Mouse (Mus musculus) hindbrain, embryonic 15.5 days (tissue): ENCODE measurements around the gene Zbtb1. TPM values are rescaled to one million over a fixed set of nuclear protein-coding genes. Genes with fewer than 3 reads are reported as not detected.
A peak's percentile ranks its signal among the peaks of the same experiment; 100 is the strongest.

ENCODE experiments used
- ATAC-seq: fragments of 200-750 bp; cut with Nextera tagmentation; 2 replicates; pipeline ENCODE4 v1.8.0; 2017; ENCODE audit warnings: low read depth, moderate number of reproducible peaks, moderate TSS enrichment; ENCODE audit not compliant: low FRiP score
- H3K27ac ChIP-seq: fragments of 300-500 bp; sonication (generic); replicated peaks from 2 replicates; pipeline ENCODE4 v1.5.1; 2015; ENCODE audit warnings: mild to moderate bottlenecking, inconsistent platforms
- H3K27me3 ChIP-seq: fragments of 300-500 bp; sonication (generic); 2 replicates; pipeline ENCODE4 v1.6.1; 2015; ENCODE audit warnings: control low read depth, inconsistent platforms
- H3K36me3 ChIP-seq: fragments of 300-500 bp; sonication (generic); 2 replicates; pipeline ENCODE4 v1.6.1; 2015; ENCODE audit warnings: control low read depth, inconsistent platforms
- H3K4me1 ChIP-seq: fragments of 300-500 bp; sonication (generic); replicated peaks from 2 replicates; pipeline ENCODE4 v1.6.1; 2015; ENCODE audit warnings: control low read depth, inconsistent platforms
- H3K4me2 ChIP-seq: fragments of 300-500 bp; sonication (generic); 2 replicates; pipeline ENCODE4 v1.6.1; 2015; ENCODE audit warnings: moderate library complexity, mild to moderate bottlenecking, inconsistent platforms
- H3K4me3 ChIP-seq: fragments of 300-500 bp; sonication (generic); 2 replicates; pipeline ENCODE4 v1.5.1; 2015; ENCODE audit warnings: mild to moderate bottlenecking, inconsistent platforms
- H3K9ac ChIP-seq: fragments of 300-500 bp; sonication (generic); 2 replicates; pipeline ENCODE4 v1.6.1; 2015; ENCODE audit warnings: inconsistent platforms
- H3K9me3 ChIP-seq: fragments of 300-500 bp; sonication (generic); 2 replicates; pipeline ENCODE4 v1.6.1; 2016; ENCODE audit warnings: control low read depth, inconsistent platforms
- WGBS: fragments of 180-500 bp; shearing (Covaris S2); methylation state at CpG from one replicate; pipeline ENCODE4 v1.1.7; 2015; 5-methylcytosine and 5-hydroxymethylcytosine counted together
- polyA plus RNA-seq: library from polyadenylated mRNA; unstranded; fragments of >200 nt; fragmentation: Nextera tagmentation; extraction: Ambion mirVana; gene quantifications from 2 replicates; pipeline ENCODE4 v1.2.1, GENCODE M21; 2015

Gene Zbtb1
- 3.7 and 3.9 TPM in 2 replicates for polyA plus RNA-seq

GRCm38 (mm10) chr12:76369978-76370830 is at the start of gene Zbtb1:
Zbtb1 (plus strand) TSS chr12:76370266.
- peak within 1 kb of the TSS; percentile 82 for H3K4me2 ChIP-seq
- peak within 1 kb of the TSS; percentile 72 for H3K4me3 ChIP-seq
- H3K4me1 ChIP-seq: peaks cover 45% of the 10 kb centered on the region
- no peaks in the 10 kb centered on the region for H3K9me3 ChIP-seq
- peak within 1 kb of the TSS; percentile 97 for H3K9ac ChIP-seq
- ATAC-seq: peak; percentile 61
- peak within 1 kb of the TSS; percentile 97 for H3K27ac ChIP-seq
- no peaks in the 10 kb centered on the region for H3K36me3 ChIP-seq
- no peaks in the 10 kb centered on the region for H3K27me3 ChIP-seq
- WGBS: under 1% methylated on average over 65 of the region's 99 CpGs

- H3K36me3 ChIP-seq: peaks cover 7% of the 10 kb centered on the region; the same call in 1 of the 2 replicates
- peak within 1 kb of the TSS; percentile 66 for H3K4me2 ChIP-seq
- ATAC-seq: peak; percentile 98
These were observed 45.2 kb upstream of the Zbtb1 start, which contains the start of gene Akap5 for GRCm38 (mm10) chr12:76324679-76325431. Akap5 (plus strand) TSS chr12:76324891.

GRCm38 (mm10) chr12:76326437-76327220 is 43.4 kb upstream of the Zbtb1 start:
- Histone ChIP-seq H3K4me3 (no peak overlapping the region), H3K4me1 (peaks cover 17% of the 10 kb centered on the region), H3K36me3 (peaks cover 10% of the 10 kb centered on the region), H3K27ac (no peak overlapping the region), H3K9ac (no peak overlapping the region), H3K27me3 (no peaks in the 10 kb centered on the region), H3K4me2 (no peak overlapping the region; the same call in 1 of the 2 replicates), H3K9me3 (no peaks in the 10 kb centered on the region)
- WGBS: 87% methylated on average over 23 of the region's 23 CpGs
- ATAC-seq: no peak

More at GRCm38 (mm10) chr12:76324679-76325431, 45.2 kb upstream of the Zbtb1 start, which contains the start of gene Akap5:
- Histone ChIP-seq H3K9ac (peak within 1 kb of the TSS; percentile 63), H3K9me3 (no peaks in the 10 kb centered on the region), H3K4me1 (peaks cover 17% of the 10 kb centered on the region), H3K27ac (peak within 1 kb of the TSS; percentile 57), H3K4me3 (peak within 1 kb of the TSS; percentile 63), H3K27me3 (no peaks in the 10 kb centered on the region)
- WGBS: under 1% methylated on average over 53 of the region's 53 CpGs

- ATAC-seq: no peak
- Histone ChIP-seq H3K4me1 (peaks cover 17% of the 10 kb centered on the region), H3K4me2 (no peak overlapping the region), H3K9me3 (no peaks in the 10 kb centered on the region), H3K9ac (no peak overlapping the region), H3K36me3 (peaks cover 10% of the 10 kb centered on the region), H3K27me3 (no peaks in the 10 kb centered on the region), H3K27ac (no peak overlapping the region), H3K4me3 (no peak overlapping the region)
- 88% methylated on average over 6 of the region's 6 CpGs for WGBS
These were observed 41.3 kb upstream of the Zbtb1 start for GRCm38 (mm10) chr12:76328567-76329354.

GRCm38 (mm10) chr12:76333688-76334087 is 36.4 kb upstream of the Zbtb1 start:
- Histone ChIP-seq H3K9ac (no peak overlapping the region), H3K27ac (no peak overlapping the region), H3K9me3 (no peaks in the 10 kb centered on the region), H3K4me1 (no peaks in the 10 kb centered on the region), H3K27me3 (no peaks in the 10 kb centered on the region), H3K4me2 (no peak overlapping the region), H3K4me3 (no peak overlapping the region), H3K36me3 (peaks cover 6% of the 10 kb centered on the region; the same call in 1 of the 2 replicates)
- ATAC-seq: no peak
- 91% methylated on average over 5 of the region's 5 CpGs for WGBS

- H3K9me3 ChIP-seq: no peaks in the 10 kb centered on the region
- no peaks in the 10 kb centered on the region for H3K4me1 ChIP-seq
- no peak overlapping the region for H3K4me2 ChIP-seq
- no peak for ATAC-seq
- H3K4me3 ChIP-seq: no peak overlapping the region
- H3K36me3 ChIP-seq: peaks cover 3% of the 10 kb centered on the region; the same call in 1 of the 2 replicates
- WGBS: 88% methylated on average over 5 of the region's 5 CpGs
- no peaks in the 10 kb centered on the region for H3K27me3 ChIP-seq
- H3K9ac ChIP-seq: no peak overlapping the region
- H3K27ac ChIP-seq: no peak overlapping the region
These were observed 34.4 kb upstream of the Zbtb1 start for GRCm38 (mm10) chr12:76335641-76336040.

- Histone ChIP-seq H3K4me3 (no peak overlapping the region), H3K4me2 (no peak overlapping the region), H3K36me3 (no peaks in the 10 kb centered on the region), H3K27me3 (no peaks in the 10 kb centered on the region), H3K27ac (no peak overlapping the region), H3K9ac (no peak overlapping the region), H3K4me1 (no peaks in the 10 kb centered on the region), H3K9me3 (no peaks in the 10 kb centered on the region)
- ATAC-seq: no peak
- WGBS: 85% methylated on average over 17 of the region's 17 CpGs
These were observed 33.7 kb upstream of the Zbtb1 start for GRCm38 (mm10) chr12:76336111-76336965.

- no peak for ATAC-seq
- Histone ChIP-seq H3K4me3 (no peak overlapping the region), H3K27me3 (no peaks in the 10 kb centered on the region), H3K9me3 (no peaks in the 10 kb centered on the region), H3K4me1 (no peaks in the 10 kb centered on the region), H3K9ac (no peak overlapping the region), H3K36me3 (no peaks in the 10 kb centered on the region; the same call in 1 of the 2 replicates), H3K4me2 (no peak overlapping the region), H3K27ac (no peak overlapping the region)
- WGBS: 5% methylated on average over 4 of the region's 4 CpGs
These were observed 29.0 kb upstream of the Zbtb1 start for GRCm38 (mm10) chr12:76341080-76341479.

- WGBS: 89% methylated on average over 5 of the region's 6 CpGs
- Histone ChIP-seq H3K4me3 (no peak overlapping the region), H3K27ac (no peak overlapping the region), H3K9me3 (no peaks in the 10 kb centered on the region), H3K4me1 (no peaks in the 10 kb centered on the region), H3K27me3 (no peaks in the 10 kb centered on the region), H3K36me3 (peaks cover 27% of the 10 kb centered on the region), H3K9ac (no peak overlapping the region), H3K4me2 (no peak overlapping the region)
- no peak for ATAC-seq
These were observed 24.2 kb upstream of the Zbtb1 start for GRCm38 (mm10) chr12:76345759-76346455.

- ATAC-seq: no peak
- peaks cover 36% of the 10 kb centered on the region for H3K36me3 ChIP-seq
- no peak overlapping the region for H3K27ac ChIP-seq
These were observed 20.3 kb upstream of the Zbtb1 start for GRCm38 (mm10) chr12:76349680-76350220.

More at GRCm38 (mm10) chr12:76349680-76350220, 20.3 kb upstream of the Zbtb1 start:
- WGBS: 89% methylated on average over 8 of the region's 8 CpGs
- no peaks in the 10 kb centered on the region for H3K27me3 ChIP-seq
- no peak overlapping the region for H3K4me3 ChIP-seq
- H3K4me2 ChIP-seq: no peak overlapping the region
- H3K4me1 ChIP-seq: no peaks in the 10 kb centered on the region
- H3K9me3 ChIP-seq: no peaks in the 10 kb centered on the region
- no peak overlapping the region for H3K9ac ChIP-seq
